Mouse (Mus musculus) midbrain, embryonic 16.5 days (tissue): ENCODE measurements around the gene Iqcf1. TPM values are rescaled to one million over a fixed set of nuclear protein-coding genes. Genes with fewer than 3 reads are reported as not detected.

Source experiments
- ATAC-seq: fragments of 200-750 bp; cut with Nextera tagmentation; 2 replicates; pipeline ENCODE4 v1.8.0; 2017; ENCODE audit warnings: moderate TSS enrichment
- H3K27ac ChIP-seq: fragments of 300-500 bp; sonication (generic); 2 replicates; pipeline ENCODE4 v1.5.1; 2014; ENCODE audit warnings: mild to moderate bottlenecking, low read length, mixed read lengths
- H3K27me3 ChIP-seq: fragments of 300-500 bp; sonication (generic); 2 replicates; pipeline ENCODE4 v1.6.1; 2014; ENCODE audit warnings: low read depth, low read length, mixed read lengths; ENCODE audit not compliant: control insufficient read depth, insufficient read depth
- H3K36me3 ChIP-seq: fragments of 300-500 bp; sonication (generic); 2 replicates; pipeline ENCODE4 v1.6.1; 2014; ENCODE audit warnings: mild to moderate bottlenecking, low read length, moderate library complexity, mixed read lengths; ENCODE audit not compliant: control insufficient read depth, insufficient read depth
- H3K4me1 ChIP-seq: fragments of 300-500 bp; sonication (generic); 2 replicates; pipeline ENCODE4 v1.6.1; 2014; ENCODE audit warnings: mild to moderate bottlenecking, low read length, mixed read lengths; ENCODE audit not compliant: control insufficient read depth, insufficient read depth
- H3K4me2 ChIP-seq: fragments of 300-500 bp; sonication (generic); 2 replicates; pipeline ENCODE4 v1.6.1; 2014; ENCODE audit warnings: mild to moderate bottlenecking, low read length, mixed read lengths
- H3K4me3 ChIP-seq: fragments of 300-500 bp; sonication (generic); 2 replicates; pipeline ENCODE4 v1.5.1; 2014; ENCODE audit warnings: low read depth, mild to moderate bottlenecking, low read length, moderate library complexity, mixed read lengths
- H3K9ac ChIP-seq: fragments of 300-500 bp; sonication (generic); 2 replicates; pipeline ENCODE4 v1.6.1; 2014; ENCODE audit warnings: low read depth, low read length, mixed read lengths
- H3K9me3 ChIP-seq: fragments of 300-500 bp; sonication (generic); replicated peaks from 2 replicates; pipeline ENCODE4 v1.6.1; 2014; ENCODE audit warnings: mild to moderate bottlenecking, low read length, mixed read lengths; ENCODE audit not compliant: control insufficient read depth, poor library complexity, severe bottlenecking
- WGBS: fragments of 180-500 bp; shearing (Covaris S2); extraction: QIAGEN DNeasy Blood & Tissue Kit; methylation state at CpG from one replicate; pipeline ENCODE4 v1.1.7; 2014; 5-methylcytosine and 5-hydroxymethylcytosine counted together
- polyA plus RNA-seq: library from polyadenylated mRNA; unstranded; fragments of >200 nt; fragmentation: Nextera tagmentation; extraction: Ambion mirVana; gene quantifications from 2 replicates; pipeline ENCODE4 v1.2.1, GENCODE M21; 2015

The Iqcf1 gene
- polyA plus RNA-seq, 1 experiment from 2014 or later: not detected

GRCm38 (mm10) chr9:106476002-106476923 lies 23.5 kb upstream of the Iqcf1 start:
- no peaks in the 10 kb centered on the region for H3K9me3 ChIP-seq
- no peak overlapping the region for H3K9ac ChIP-seq
- 0 out of 2 replicates have a peak, but pooled peaks cover under 1% of the 10 kb centered on the region for H3K27me3 ChIP-seq
- H3K36me3 ChIP-seq: peaks cover 6% of the 10 kb centered on the region; the same call in 1 of the 2 replicates
- no peak overlapping the region for H3K4me3 ChIP-seq
- no peak; the same call in 1 of the 2 replicates for ATAC-seq
- H3K4me1 ChIP-seq: peaks cover 10% of the 10 kb centered on the region
- no peak overlapping the region; the same call in 1 of the 2 replicates for H3K27ac ChIP-seq
- H3K4me2 ChIP-seq: peak overlapping the region; percentile 39; the same call in 1 of the 2 replicates
- WGBS: 34% methylated on average over 16 of the region's 16 CpGs

GRCm38 (mm10) chr9:106476924-106477484 lies 22.8 kb upstream of the Iqcf1 start, which contains the start of gene Parp3:
Parp3 (minus strand) TSS chr9:106476949.
- peak within 1 kb of the TSS; percentile 87 for H3K4me3 ChIP-seq
- peak within 1 kb of the TSS; percentile 22; the same call in 1 of the 2 replicates for H3K27ac ChIP-seq
- no peaks in the 10 kb centered on the region for H3K9me3 ChIP-seq
- no peaks in the 10 kb centered on the region for H3K27me3 ChIP-seq
- peak within 1 kb of the TSS; percentile 83 for H3K4me2 ChIP-seq
- peak; percentile 98 for ATAC-seq
- peak within 1 kb of the TSS; percentile 68 for H3K9ac ChIP-seq
- H3K36me3 ChIP-seq: peaks cover 8% of the 10 kb centered on the region; the same call in 1 of the 2 replicates
- H3K4me1 ChIP-seq: peaks cover 10% of the 10 kb centered on the region
- under 1% methylated on average over 41 of the region's 41 CpGs for whole genome bisulfite sequencing

GRCm38 (mm10) chr9:106477649-106478048 lies 22.1 kb upstream of the Iqcf1 start:
- peak overlapping the region; percentile 87 for H3K4me3 ChIP-seq
- WGBS: 8% methylated on average over 16 of the region's 16 CpGs
- peaks cover 10% of the 10 kb centered on the region for H3K4me1 ChIP-seq
- no peaks in the 10 kb centered on the region for H3K27me3 ChIP-seq
- no peak for ATAC-seq
- no peaks in the 10 kb centered on the region for H3K9me3 ChIP-seq
- H3K27ac ChIP-seq: no peak overlapping the region
- peak overlapping the region; percentile 68 for H3K9ac ChIP-seq
- peak overlapping the region; percentile 83 for H3K4me2 ChIP-seq
- H3K36me3 ChIP-seq: peaks cover 11% of the 10 kb centered on the region; the same call in 1 of the 2 replicates

- H3K27me3 ChIP-seq: no peaks in the 10 kb centered on the region
- no peak for ATAC-seq
- H3K4me1 ChIP-seq: peaks cover 10% of the 10 kb centered on the region
- peak overlapping the region; percentile 68 for H3K9ac ChIP-seq
- peak overlapping the region; percentile 87 for H3K4me3 ChIP-seq
- peaks cover 12% of the 10 kb centered on the region; the same call in 1 of the 2 replicates for H3K36me3 ChIP-seq
- no peaks in the 10 kb centered on the region for H3K9me3 ChIP-seq
- 84% methylated on average over 9 of the region's 9 CpGs for WGBS
- no peak overlapping the region for H3K27ac ChIP-seq
- peak overlapping the region; percentile 83 for H3K4me2 ChIP-seq
Observed at GRCm38 (mm10) chr9:106478101-106478500, 21.7 kb upstream of the Iqcf1 start.

GRCm38 (mm10) chr9:106480541-106480940 lies 19.2 kb upstream of the Iqcf1 start:
- Histone ChIP-seq H3K4me3 (no peak overlapping the region), H3K27me3 (no peaks in the 10 kb centered on the region), H3K9me3 (no peaks in the 10 kb centered on the region), H3K36me3 (peaks cover 25% of the 10 kb centered on the region), H3K9ac (no peak overlapping the region), H3K27ac (no peak overlapping the region), H3K4me2 (no peak overlapping the region), H3K4me1 (peaks cover 10% of the 10 kb centered on the region)
- 96% methylated on average over 7 of the region's 7 CpGs for WGBS
- no peak for ATAC-seq

- H3K9ac ChIP-seq: no peak overlapping the region
- WGBS: 93% methylated on average over 15 of the region's 15 CpGs
Observed at GRCm38 (mm10) chr9:106481075-106481474, 18.7 kb upstream of the Iqcf1 start.

GRCm38 (mm10) chr9:106481676-106482075 lies 18.1 kb upstream of the Iqcf1 start:
- no peaks in the 10 kb centered on the region for H3K27me3 ChIP-seq
- H3K36me3 ChIP-seq: peaks cover 27% of the 10 kb centered on the region
- H3K4me3 ChIP-seq: no peak overlapping the region
- H3K4me2 ChIP-seq: no peak overlapping the region
- no peak for ATAC-seq
- H3K9me3 ChIP-seq: no peaks in the 10 kb centered on the region
- no peak overlapping the region for H3K9ac ChIP-seq
- peaks cover 9% of the 10 kb centered on the region for H3K4me1 ChIP-seq
- H3K27ac ChIP-seq: no peak overlapping the region
- 95% methylated on average over 13 of the region's 13 CpGs for WGBS

More at GRCm38 (mm10) chr9:106481075-106481474, 18.7 kb upstream of the Iqcf1 start:
- ATAC-seq: no peak
- H3K4me2 ChIP-seq: no peak overlapping the region
- H3K4me3 ChIP-seq: no peak overlapping the region
- peaks cover 27% of the 10 kb centered on the region for H3K36me3 ChIP-seq
- H3K27me3 ChIP-seq: no peaks in the 10 kb centered on the region
- peaks cover 10% of the 10 kb centered on the region for H3K4me1 ChIP-seq
- H3K9me3 ChIP-seq: no peaks in the 10 kb centered on the region
- H3K27ac ChIP-seq: no peak overlapping the region

- no peaks in the 10 kb centered on the region for H3K27me3 ChIP-seq
- peaks cover 27% of the 10 kb centered on the region for H3K36me3 ChIP-seq
- H3K4me1 ChIP-seq: peaks cover 8% of the 10 kb centered on the region
- no peak overlapping the region for H3K9ac ChIP-seq
- H3K27ac ChIP-seq: no peak overlapping the region
- no peak overlapping the region for H3K4me3 ChIP-seq
- WGBS: 90% methylated on average over 17 of the region's 17 CpGs
- no peaks in the 10 kb centered on the region for H3K9me3 ChIP-seq
- H3K4me2 ChIP-seq: no peak overlapping the region
- no peak for ATAC-seq
Observed at GRCm38 (mm10) chr9:106482578-106483115, 17.1 kb upstream of the Iqcf1 start.
